Mouse (Mus musculus) left cerebral cortex, adult 11 months (tissue): ENCODE measurements around the gene Kcnn3.
A peak's percentile ranks its signal among the peaks of the same experiment; 100 is the strongest.

ENCODE experiments used
- DNase-seq: peaks from one replicate; pipeline ENCODE4 v3.0.0; 2022; ENCODE audit warnings: low spot score

Kcnn3 gene

GRCm38 (mm10) chr3:89667131-89667530 lies 147.2 kb downstream of the Kcnn3 start:
- DNase-seq: no peak

- no peak for DNase-seq
Measured at GRCm38 (mm10) chr3:89671334-89671733, 151.4 kb downstream of the Kcnn3 start.

GRCm38 (mm10) chr3:89672573-89673317 lies 152.8 kb downstream of the Kcnn3 start:
- DNase-seq: no peak

GRCm38 (mm10) chr3:89677617-89678016 lies 157.7 kb downstream of the Kcnn3 start:
- DNase-seq: no peak

GRCm38 (mm10) chr3:89686031-89686430 lies 166.1 kb downstream of the Kcnn3 start:
- no peak for DNase-seq

- DNase-seq: peak; percentile 84
Measured at GRCm38 (mm10) chr3:89688694-89689581, 169.0 kb downstream of the Kcnn3 start.

- DNase-seq: no peak
Measured at GRCm38 (mm10) chr3:89691776-89692175, 171.8 kb downstream of the Kcnn3 start.

- peak; percentile 43 for DNase-seq
Measured at GRCm38 (mm10) chr3:89696152-89696821, 176.3 kb downstream of the Kcnn3 start.

GRCm38 (mm10) chr3:89698958-89699357 lies 179.0 kb downstream of the Kcnn3 start:
- DNase-seq: no peak

GRCm38 (mm10) chr3:89700461-89700860 lies 180.5 kb downstream of the Kcnn3 start:
- DNase-seq: no peak

- no peak for DNase-seq
Measured at GRCm38 (mm10) chr3:89703596-89703995, 183.6 kb downstream of the Kcnn3 start.

GRCm38 (mm10) chr3:89704064-89704463 lies 184.1 kb downstream of the Kcnn3 start:
- DNase-seq: no peak

GRCm38 (mm10) chr3:89714359-89715206 lies 194.6 kb downstream of the Kcnn3 start, which contains the start of gene Adar:
Gene Adar (plus strand): TSS chr3:89715022.
- DNase-seq: peak; percentile 89

- DNase-seq: peak; percentile 36
Measured at GRCm38 (mm10) chr3:89715207-89715966, 195.4 kb downstream of the Kcnn3 start.

- DNase-seq: no peak
Measured at GRCm38 (mm10) chr3:89715967-89716256, 195.9 kb downstream of the Kcnn3 start.

GRCm38 (mm10) chr3:89722032-89722431 lies 202.1 kb downstream of the Kcnn3 start:
- no peak for DNase-seq

GRCm38 (mm10) chr3:89723400-89724084 lies 203.6 kb downstream of the Kcnn3 start:
- no peak for DNase-seq
